Mouse (Mus musculus): ENCODE data around the gene Acot13. TPM values are rescaled to one million over a fixed set of nuclear protein-coding genes. Genes with fewer than 3 reads are reported as not detected.

Acot13 gene
- polyA plus RNA-seq, 1 experiment = 67.1 TPM

DNA sequence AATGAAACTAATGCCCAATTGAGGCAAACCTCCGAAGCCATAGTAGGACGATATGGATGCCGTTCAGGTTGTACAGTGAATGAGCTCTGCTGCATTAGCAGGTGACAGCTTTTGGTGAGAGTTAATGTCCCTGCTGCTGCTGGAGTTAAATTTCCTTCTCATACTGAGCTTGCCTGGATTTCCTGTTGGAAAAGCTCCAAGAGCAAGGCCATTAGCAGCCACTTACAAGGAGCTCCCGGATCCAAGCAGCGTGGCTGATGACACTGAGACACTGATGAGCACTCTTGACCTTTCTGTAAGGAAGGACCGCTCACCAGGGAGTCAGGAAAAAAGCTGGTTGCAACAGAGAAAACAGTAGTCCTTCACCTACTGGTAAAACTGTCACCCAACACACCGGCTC, 30.7 kb upstream of the Acot13 start:
- H3K79me2 ChIP-seq (ENCODE audit: control insufficient read depth, insufficient read depth) = no peaks in the 10 kb centered on the region
- no peak overlapping the region for H3ac ChIP-seq (ENCODE audit: control insufficient read depth, insufficient read length)
- H3K4me2 ChIP-seq (ENCODE audit: low read depth) = no peak overlapping the region
- TF ChIP-seq CEBPB (IDR thresholded peaks at IDR 0.05; ENCODE audit: insufficient read depth, poor library complexity, severe bottlenecking) (no peak), TCF3 (IDR thresholded peaks at IDR 0.05; ENCODE audit: insufficient read length, low read depth) (no peak), POLR2AphosphoS2 (IDR thresholded peaks at IDR 0.05; ENCODE audit: insufficient read length, low read depth) (no peak), MYOD1 (IDR thresholded peaks at IDR 0.05; ENCODE audit: control insufficient read depth in 1 of 3, insufficient read length in 2 of 3, low read depth in 2 of 3) (no peak), MAX (IDR thresholded peaks at IDR 0.05; ENCODE audit: low read depth) (no peak), REST (IDR thresholded peaks at IDR 0.05; ENCODE audit: insufficient read depth, insufficient read length) (no peak), USF1 (IDR thresholded peaks at IDR 0.05; ENCODE audit: low read depth) (no peak), MYOG (IDR thresholded peaks at IDR 0.05; ENCODE audit: control insufficient read depth in 1 of 3, insufficient read depth in 1 of 3, insufficient read length in 2 of 3, low read depth in 2 of 3) (no peak), E2F4 (IDR thresholded peaks at IDR 0.05; ENCODE audit: insufficient read depth) (no peak), SRF (IDR thresholded peaks at IDR 0.05; ENCODE audit: control insufficient read depth, insufficient read length, low read depth) (no peak), POLR2A (IDR thresholded peaks at IDR 0.05; ENCODE audit: insufficient read length, low read depth) (no peak), TCF12 (IDR thresholded peaks at IDR 0.05; ENCODE audit: insufficient read depth, poor library complexity, severe bottlenecking) (no peak)
- no peak overlapping the region for H3K4me3 ChIP-seq
- H3K27me3 ChIP-seq (ENCODE audit: control insufficient read depth, insufficient read depth, insufficient read length) = no peaks in the 10 kb centered on the region
- no peaks in the 10 kb centered on the region for H3K36me3 ChIP-seq (ENCODE audit: control insufficient read depth, insufficient read depth)

DNA sequence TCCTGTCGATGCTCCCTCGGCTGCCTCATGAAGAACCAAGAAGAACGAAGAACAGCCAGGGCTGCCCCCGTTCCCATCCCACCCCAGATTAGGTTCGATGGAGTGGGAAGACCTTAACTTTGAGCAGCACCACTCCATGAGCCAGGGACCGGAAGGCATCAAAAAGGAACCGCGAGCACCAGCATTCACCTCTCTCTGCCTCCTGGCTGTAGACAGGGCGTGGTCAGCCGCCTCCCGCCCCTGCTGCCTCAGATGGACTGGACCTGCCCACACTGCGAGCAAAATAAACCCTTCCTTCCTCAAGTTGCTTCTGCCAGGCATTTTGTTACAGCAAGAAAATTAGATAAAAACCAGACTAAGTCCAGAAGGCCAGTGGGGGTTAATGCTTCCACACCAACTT, 29.7 kb upstream of the Acot13 start:
- H3K4me3 ChIP-seq = no peak overlapping the region

DNA sequence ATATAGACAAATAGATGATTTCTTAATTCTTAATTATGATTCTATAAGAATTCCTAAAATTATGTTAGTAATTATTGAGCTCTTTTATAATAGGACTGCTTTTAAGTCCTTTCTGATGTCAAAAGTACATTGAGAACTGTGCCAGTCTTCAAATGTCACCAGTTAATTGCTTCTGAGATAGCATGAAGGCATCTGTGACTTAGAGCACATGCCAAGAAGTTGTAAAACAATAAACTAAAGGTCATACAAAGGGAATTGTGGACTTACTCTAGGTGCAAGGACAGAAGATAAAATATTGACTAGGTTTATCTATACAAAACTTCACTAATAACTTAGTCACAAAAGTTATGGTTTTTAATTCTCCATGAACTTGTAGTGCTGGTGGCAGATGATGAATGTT, 27.8 kb upstream of the Acot13 start:
- TF ChIP-seq REST (IDR thresholded peaks at IDR 0.05; ENCODE audit: insufficient read depth, insufficient read length) = no peak
- TF ChIP-seq POLR2AphosphoS2 (IDR thresholded peaks at IDR 0.05; ENCODE audit: insufficient read length, low read depth) = no peak
- TF ChIP-seq TCF3 (IDR thresholded peaks at IDR 0.05; ENCODE audit: insufficient read length, low read depth) = no peak
- TF ChIP-seq USF1 (IDR thresholded peaks at IDR 0.05; ENCODE audit: low read depth) = no peak
- TF ChIP-seq SRF (IDR thresholded peaks at IDR 0.05; ENCODE audit: control insufficient read depth, insufficient read length, low read depth) = no peak
- TF ChIP-seq E2F4 (IDR thresholded peaks at IDR 0.05; ENCODE audit: insufficient read depth) = no peak
- no peak for TF ChIP-seq POLR2A (IDR thresholded peaks at IDR 0.05; ENCODE audit: insufficient read length, low read depth)
- no peak for TF ChIP-seq TCF12 (IDR thresholded peaks at IDR 0.05; ENCODE audit: insufficient read depth, poor library complexity, severe bottlenecking)
- TF ChIP-seq MYOD1 (IDR thresholded peaks at IDR 0.05; ENCODE audit: control insufficient read depth in 1 of 3, insufficient read length in 2 of 3, low read depth in 2 of 3) = no peak
- TF ChIP-seq CEBPB (IDR thresholded peaks at IDR 0.05; ENCODE audit: insufficient read depth, poor library complexity, severe bottlenecking) = no peak

More for the DNA sequence above, 29.7 kb upstream of the Acot13 start:
- Histone ChIP-seq H3K79me2 (ENCODE audit: control insufficient read depth, insufficient read depth) (no peaks in the 10 kb centered on the region), H3K27me3 (ENCODE audit: control insufficient read depth, insufficient read depth, insufficient read length) (no peaks in the 10 kb centered on the region), H3K4me2 (ENCODE audit: low read depth) (no peak overlapping the region), H3K36me3 (ENCODE audit: control insufficient read depth, insufficient read depth) (no peaks in the 10 kb centered on the region), H3ac (ENCODE audit: control insufficient read depth, insufficient read length) (no peak overlapping the region)
- TF ChIP-seq POLR2A (IDR thresholded peaks at IDR 0.05; ENCODE audit: insufficient read length, low read depth) (no peak), TCF3 (IDR thresholded peaks at IDR 0.05; ENCODE audit: insufficient read length, low read depth) (no peak), TCF12 (IDR thresholded peaks at IDR 0.05; ENCODE audit: insufficient read depth, poor library complexity, severe bottlenecking) (no peak), MYOG (IDR thresholded peaks at IDR 0.05; ENCODE audit: control insufficient read depth in 1 of 3, insufficient read depth in 1 of 3, insufficient read length in 2 of 3, low read depth in 2 of 3) (no peak), E2F4 (IDR thresholded peaks at IDR 0.05; ENCODE audit: insufficient read depth) (no peak), SRF (IDR thresholded peaks at IDR 0.05; ENCODE audit: control insufficient read depth, insufficient read length, low read depth) (no peak)

DNA sequence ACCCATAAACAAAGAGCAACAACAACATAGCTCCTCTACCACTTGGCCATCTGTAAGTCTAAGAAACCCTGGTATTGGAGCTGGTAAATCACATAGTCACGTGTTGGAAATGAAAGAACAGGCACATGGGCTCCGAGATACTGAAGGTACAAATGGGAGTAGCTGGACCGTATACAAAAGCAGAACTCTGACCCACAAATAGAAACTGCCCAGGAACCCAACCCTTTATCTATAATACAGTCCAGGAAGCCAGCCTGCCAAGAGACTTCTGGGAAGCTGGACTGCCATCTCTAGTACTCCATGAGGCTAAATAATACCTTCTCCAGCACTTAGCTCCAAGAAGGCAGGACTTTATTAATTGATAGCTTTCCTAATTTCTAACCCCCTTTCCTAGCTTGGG, 21.2 kb upstream of the Acot13 start:
- H3K4me3 ChIP-seq = no peak overlapping the region
- TF ChIP-seq REST (IDR thresholded peaks at IDR 0.05; ENCODE audit: insufficient read depth, insufficient read length) (no peak), CEBPB (IDR thresholded peaks at IDR 0.05; ENCODE audit: insufficient read depth, poor library complexity, severe bottlenecking) (no peak), TCF12 (IDR thresholded peaks at IDR 0.05; ENCODE audit: insufficient read depth, poor library complexity, severe bottlenecking) (no peak), USF1 (IDR thresholded peaks at IDR 0.05; ENCODE audit: low read depth) (no peak), MAX (IDR thresholded peaks at IDR 0.05; ENCODE audit: low read depth) (no peak), E2F4 (IDR thresholded peaks at IDR 0.05; ENCODE audit: insufficient read depth) (no peak), POLR2AphosphoS2 (IDR thresholded peaks at IDR 0.05; ENCODE audit: insufficient read length, low read depth) (no peak), MYOD1 (IDR thresholded peaks at IDR 0.05; ENCODE audit: control insufficient read depth in 1 of 3, insufficient read length in 2 of 3, low read depth in 2 of 3) (no peak)
- no peaks in the 10 kb centered on the region for H3K79me2 ChIP-seq (ENCODE audit: control insufficient read depth, insufficient read depth)
- no peak overlapping the region for H3ac ChIP-seq (ENCODE audit: control insufficient read depth, insufficient read length)
- no peaks in the 10 kb centered on the region for H3K36me3 ChIP-seq (ENCODE audit: control insufficient read depth, insufficient read depth)
- H3K4me2 ChIP-seq (ENCODE audit: low read depth) = no peak overlapping the region
- H3K27me3 ChIP-seq (ENCODE audit: control insufficient read depth, insufficient read depth, insufficient read length) = no peaks in the 10 kb centered on the region

More for the DNA sequence above, 27.8 kb upstream of the Acot13 start:
- no peak overlapping the region for H3K4me3 ChIP-seq
- H3K4me2 ChIP-seq (ENCODE audit: low read depth) = no peak overlapping the region
- H3K27me3 ChIP-seq (ENCODE audit: control insufficient read depth, insufficient read depth, insufficient read length) = no peaks in the 10 kb centered on the region
- H3ac ChIP-seq (ENCODE audit: control insufficient read depth, insufficient read length) = no peak overlapping the region
- no peaks in the 10 kb centered on the region for H3K79me2 ChIP-seq (ENCODE audit: control insufficient read depth, insufficient read depth)
- H3K36me3 ChIP-seq (ENCODE audit: control insufficient read depth, insufficient read depth) = no peaks in the 10 kb centered on the region

DNA sequence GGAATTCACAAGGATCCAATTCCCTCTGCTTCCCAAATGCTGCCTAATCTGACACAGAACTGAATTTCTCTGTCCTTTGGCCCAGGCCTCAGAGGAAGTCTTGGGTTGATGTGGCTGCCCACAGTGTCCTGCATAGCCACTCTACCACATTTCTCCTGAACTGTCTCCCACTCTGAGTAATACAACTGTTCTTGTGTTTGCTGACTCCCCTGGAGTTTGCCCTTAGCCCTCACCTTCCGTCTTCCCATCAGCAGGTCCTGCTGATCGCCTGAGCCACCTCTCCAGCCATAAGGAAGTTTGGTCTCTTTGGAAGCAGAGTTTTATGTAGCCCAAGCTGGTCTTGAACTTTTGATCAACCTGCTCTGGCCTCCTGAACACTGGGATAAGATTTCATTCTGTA, 20.6 kb upstream of the Acot13 start:
- Histone ChIP-seq H3K4me3 (no peak overlapping the region), H3K36me3 (ENCODE audit: control insufficient read depth, insufficient read depth) (no peaks in the 10 kb centered on the region), H3ac (ENCODE audit: control insufficient read depth, insufficient read length) (no peak overlapping the region), H3K4me2 (ENCODE audit: low read depth) (no peak overlapping the region), H3K79me2 (ENCODE audit: control insufficient read depth, insufficient read depth) (no peaks in the 10 kb centered on the region), H3K27me3 (ENCODE audit: control insufficient read depth, insufficient read depth, insufficient read length) (no peaks in the 10 kb centered on the region)
- TF ChIP-seq TCF3 (IDR thresholded peaks at IDR 0.05; ENCODE audit: insufficient read length, low read depth) = no peak
- no peak for TF ChIP-seq CEBPB (IDR thresholded peaks at IDR 0.05; ENCODE audit: insufficient read depth, poor library complexity, severe bottlenecking)
- TF ChIP-seq TCF12 (IDR thresholded peaks at IDR 0.05; ENCODE audit: insufficient read depth, poor library complexity, severe bottlenecking) = no peak
- TF ChIP-seq MAX (IDR thresholded peaks at IDR 0.05; ENCODE audit: low read depth) = no peak
- TF ChIP-seq MYOG (IDR thresholded peaks at IDR 0.05; ENCODE audit: control insufficient read depth in 1 of 3, insufficient read depth in 1 of 3, insufficient read length in 2 of 3, low read depth in 2 of 3) = no peak
- TF ChIP-seq MYOD1 (IDR thresholded peaks at IDR 0.05; ENCODE audit: control insufficient read depth in 1 of 3, insufficient read length in 2 of 3, low read depth in 2 of 3) = no peak
- no peak for TF ChIP-seq POLR2A (IDR thresholded peaks at IDR 0.05; ENCODE audit: insufficient read length, low read depth)
- no peak for TF ChIP-seq USF1 (IDR thresholded peaks at IDR 0.05; ENCODE audit: low read depth)
- TF ChIP-seq POLR2AphosphoS2 (IDR thresholded peaks at IDR 0.05; ENCODE audit: insufficient read length, low read depth) = no peak
- no peak for TF ChIP-seq SRF (IDR thresholded peaks at IDR 0.05; ENCODE audit: control insufficient read depth, insufficient read length, low read depth)
- no peak for TF ChIP-seq REST (IDR thresholded peaks at IDR 0.05; ENCODE audit: insufficient read depth, insufficient read length)
- no peak for TF ChIP-seq E2F4 (IDR thresholded peaks at IDR 0.05; ENCODE audit: insufficient read depth)

Data from myocyte (in vitro differentiated cells).